Mouse (Mus musculus) limb, embryonic 11.5 days (tissue): ENCODE data around the gene Cntfr. TPM values are rescaled to one million over a fixed set of nuclear protein-coding genes. Genes with fewer than 3 reads are reported as not detected.

Source experiments
- polyA plus RNA-seq: library from polyadenylated mRNA; unstranded; fragments of >200 nt; fragmentation: Nextera tagmentation; extraction: Ambion mirVana; gene quantifications from 2 replicates; pipeline ENCODE4 v1.2.1, GENCODE M21; 2014

Cntfr gene
- polyA plus RNA-seq, 1 experiment from 2014 or later: 5.6 TPM

Other genes with a start within 250 kb of the Cntfr start
- 7.4 and 10.7 TPM in 2 replicates for gene Kif24, start 232.2 kb downstream of the Cntfr start, polyA plus RNA-seq
- 53.3 and 55.8 TPM in 2 replicates for gene Nudt2, start 231.9 kb downstream of the Cntfr start, polyA plus RNA-seq
- gene AI464131, start 194.0 kb downstream of the Cntfr start, polyA plus RNA-seq: 3.9 and 4.2 TPM in 2 replicates
- 3.2 and 3.8 TPM in 2 replicates for gene 1110017D15Rik, start 179.8 kb downstream of the Cntfr start, polyA plus RNA-seq
- 1.2 and 2.0 TPM in 2 replicates for gene Fam219a, start 127.6 kb downstream of the Cntfr start, polyA plus RNA-seq
- 0.74 and 1.1 TPM in 2 replicates for gene Dnaic1, start 127.3 kb downstream of the Cntfr start, polyA plus RNA-seq
- 20.8 and 22.5 TPM in 2 replicates for gene Enho, start 56.8 kb downstream of the Cntfr start, polyA plus RNA-seq
- gene Il11ra1, start 2.9 kb upstream of the Cntfr start, polyA plus RNA-seq: 202 and 214 TPM in 2 replicates
- 94.2 and 99.3 TPM in 2 replicates for gene Rpp25l, start 16.4 kb upstream of the Cntfr start, polyA plus RNA-seq
- gene Dctn3, start 26.1 kb upstream of the Cntfr start, polyA plus RNA-seq: 94.3 and 104 TPM in 2 replicates
- not detected in 2 replicates for gene Arid3c, start 34.1 kb upstream of the Cntfr start, polyA plus RNA-seq
- gene Galt, start 58.1 kb upstream of the Cntfr start, polyA plus RNA-seq: 40.6 and 42.6 TPM in 2 replicates
- gene Sigmar1, start 59.1 kb upstream of the Cntfr start, polyA plus RNA-seq: 73.5 and 83.4 TPM in 2 replicates
- gene Ccl27a, start 77.2 kb upstream of the Cntfr start, polyA plus RNA-seq: 29.9 and 40.0 TPM in 2 replicates
- gene Gm21541, start 206.5 kb upstream of the Cntfr start, polyA plus RNA-seq: not detected in 2 replicates
- gene Gm20878, start 244.5 kb upstream of the Cntfr start, polyA plus RNA-seq: 1.3 and 2.0 TPM in 2 replicates